Mouse (Mus musculus) myocyte (in vitro differentiated cells): ENCODE data around the gene Kptn.

Experiments used
- CEBPB ChIP-seq: IDR thresholded peaks from 2 replicates; pipeline ENCODE4 v1.6.1; 2011; ENCODE audit warnings: mild to moderate bottlenecking, moderate library complexity; ENCODE audit not compliant: poor library complexity, insufficient read depth, severe bottlenecking
- E2F4 ChIP-seq: IDR thresholded peaks from one replicate; pipeline ENCODE4 v1.6.1; 2011; ENCODE audit warnings: mild to moderate bottlenecking, control low read depth, moderate library complexity; ENCODE audit not compliant: insufficient read depth
- MAX ChIP-seq: IDR thresholded peaks from one replicate; pipeline ENCODE4 v1.6.1; 2011; ENCODE audit warnings: low read depth, mild to moderate bottlenecking, control low read depth
- MYOG ChIP-seq, 3 experiments: IDR thresholded peaks; one replicate each; pipeline ENCODE4 v1.6.1; 2011; ENCODE audit warnings: control low read depth in 2 of 3, low read depth in 2 of 3, mild to moderate bottlenecking in 2 of 3; ENCODE audit not compliant: insufficient read length in 2 of 3, control insufficient read depth in 1 of 3, insufficient read depth in 1 of 3
- POLR2A ChIP-seq: IDR thresholded peaks from one replicate; pipeline ENCODE4 v1.6.1; 2011; ENCODE audit warnings: low read depth, mild to moderate bottlenecking, control low read depth, moderate library complexity; ENCODE audit not compliant: insufficient read length
- POLR2AphosphoS2 ChIP-seq: IDR thresholded peaks from one replicate; pipeline ENCODE4 v1.6.1; 2011; ENCODE audit warnings: low read depth, control low read depth; ENCODE audit not compliant: insufficient read length
- TCF12 ChIP-seq: IDR thresholded peaks from one replicate; pipeline ENCODE4 v1.6.1; 2011; ENCODE audit warnings: mild to moderate bottlenecking, control low read depth; ENCODE audit not compliant: poor library complexity, insufficient read depth, severe bottlenecking

DNA sequence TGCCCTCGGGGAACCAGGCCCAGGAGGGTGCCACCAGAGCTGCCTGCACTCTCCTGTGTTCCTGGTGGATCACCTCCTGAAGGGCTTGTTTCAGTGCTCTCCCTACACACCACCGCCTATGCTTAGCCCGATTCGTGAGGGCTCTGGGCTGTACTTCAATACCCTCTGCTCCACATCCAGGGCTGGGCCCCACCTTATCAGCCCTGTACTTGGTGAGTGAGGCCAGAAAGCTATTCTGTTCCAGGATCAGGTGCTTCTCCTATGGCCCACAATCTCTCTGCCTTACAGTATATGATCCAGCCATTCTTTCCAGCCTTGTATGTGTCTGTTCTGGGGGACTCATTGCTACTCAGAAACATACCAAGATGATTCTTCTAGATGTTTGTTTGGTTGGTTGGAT is 36.3 kb upstream of the Kptn start:
- TF ChIP-seq E2F4, result no peak
- no peak for TF ChIP-seq MAX
- TF ChIP-seq POLR2A, result no peak
- no peak for TF ChIP-seq POLR2AphosphoS2
- no peak for TF ChIP-seq CEBPB
- no peak for TF ChIP-seq MYOG (IDR thresholded peaks at IDR 0.05; ENCODE audit: control insufficient read depth in 1 of 3, insufficient read depth in 1 of 3, insufficient read length in 2 of 3, low read depth in 2 of 3)
- TF ChIP-seq TCF12, result no peak
